Mouse (Mus musculus): ENCODE data around the gene Trim14. TPM values are rescaled to one million over a fixed set of nuclear protein-coding genes. Genes with fewer than 3 reads are reported as not detected.

Gene Trim14
- polyA plus RNA-seq, 2 experiments from 2014 or later, result 26.7 to 31.2 TPM

Other genes with a start within 250 kb of the Trim14 start
- gene Foxe1, start 192.5 kb downstream of the Trim14 start, polyA plus RNA-seq (2017; shearing (Covaris generic)), result not detected
- gene Trmo, start 146.7 kb downstream of the Trim14 start, polyA plus RNA-seq (2017; shearing (Covaris generic)), result 10 to 100 TPM; 10.9 to 16.3 TPM
- gene Hemgn, start 122.6 kb downstream of the Trim14 start, polyA plus RNA-seq (2017; shearing (Covaris generic)), result 1 to 10 TPM in 1 of 2 experiments, under 1 TPM in 1; 0.93 to 2.7 TPM
- 10 to 100 TPM; 55.1 to 55.3 TPM for gene Anp32b, start 85.2 kb downstream of the Trim14 start, polyA plus RNA-seq (2017; shearing (Covaris generic))
- 10 to 100 TPM; 68.7 to 68.8 TPM for gene Nans, start 46.9 kb downstream of the Trim14 start, polyA plus RNA-seq (2017; shearing (Covaris generic))
- 100 to 1,000 TPM in 1 of 2 experiments, 10 to 100 TPM in 1; 79.7 to 108 TPM for gene Coro2a, start 66.1 kb upstream of the Trim14 start, polyA plus RNA-seq (2017; shearing (Covaris generic))
- under 1 TPM; 0.31 to 0.67 TPM for gene Tbc1d2, start 114.1 kb upstream of the Trim14 start, polyA plus RNA-seq (2017; shearing (Covaris generic))